Mouse (Mus musculus): ENCODE data around the gene Cyp4x1. TPM values are rescaled to one million over a fixed set of nuclear protein-coding genes. Genes with fewer than 3 reads are reported as not detected.

Gene Cyp4x1
- total and polyA plus RNA-seq, 2 experiments from 2014 or later = 8.9 to 18.7 TPM

DNA sequence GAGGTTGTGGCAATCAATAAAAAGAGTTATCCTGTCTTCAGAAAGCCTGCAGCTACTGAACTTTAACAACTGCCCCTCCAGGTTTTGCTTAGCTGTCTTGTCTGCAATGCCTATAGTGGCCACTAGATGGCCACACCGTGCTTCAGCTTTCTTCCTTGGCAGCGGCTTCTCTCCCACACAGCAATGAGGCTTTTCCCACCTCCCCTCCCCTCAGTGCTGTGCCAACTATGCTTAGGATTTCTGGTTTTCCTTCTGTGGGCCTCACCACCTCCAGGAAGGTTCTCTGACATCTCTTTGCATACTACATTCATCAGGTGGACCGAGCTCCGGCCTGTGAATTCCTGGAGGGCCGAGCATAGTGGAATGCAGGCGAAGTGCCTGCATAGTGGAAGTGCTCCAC, 32.4 kb downstream of the Cyp4x1 start:
- H3K4me1 ChIP-seq (ENCODE audit: insufficient read depth) = no peaks in the 10 kb centered on the region
- no peak overlapping the region for H3K9ac ChIP-seq
- no peaks in the 10 kb centered on the region for H3K36me3 ChIP-seq (ENCODE audit: insufficient read depth)
- no peak overlapping the region for H3K27ac ChIP-seq (ENCODE audit: low read depth, low read length)
- DNase-seq = peak; percentile 87
- no peaks in the 10 kb centered on the region for H3K9me3 ChIP-seq (ENCODE audit: low read length)
- peak; percentile 96 for TF ChIP-seq CTCF (IDR thresholded peaks at IDR 0.05; ENCODE audit: low read depth)
- H3K4me3 ChIP-seq (ENCODE audit: low read depth, low read length) = no peak overlapping the region
- peaks cover 3% of the 10 kb centered on the region for H3K27me3 ChIP-seq (ENCODE audit: insufficient read depth, low read length)
- no peak overlapping the region for H3K4me2 ChIP-seq (ENCODE audit: low read depth)
- 34% methylated on average over 6 of the region's 6 CpGs for WGBS
- ATAC-seq = peak; percentile 89

DNA sequence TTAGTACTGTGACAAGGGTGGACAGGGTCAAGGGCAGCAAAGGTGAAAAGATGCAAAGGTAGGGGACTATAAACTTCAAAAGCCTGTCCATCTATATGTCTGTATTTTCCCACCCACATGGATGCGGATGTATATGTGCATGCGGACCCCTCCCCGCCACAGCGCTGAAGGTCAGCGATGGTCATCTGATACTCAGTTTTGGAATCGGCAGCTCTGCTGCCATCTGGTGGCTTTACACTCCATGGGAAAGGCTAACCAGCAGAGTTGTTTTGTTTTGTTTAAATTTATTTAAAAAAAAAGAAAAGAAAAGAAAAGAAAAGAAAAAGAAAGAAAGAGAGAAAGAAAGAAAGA, 37.0 kb downstream of the Cyp4x1 start:
- H3K27me3 ChIP-seq (ENCODE audit: insufficient read depth, low read length) = peaks cover 14% of the 10 kb centered on the region
- DNase-seq = peak; percentile 46
- no peak overlapping the region for H3K27ac ChIP-seq (ENCODE audit: low read depth, low read length)
- no peaks in the 10 kb centered on the region for H3K36me3 ChIP-seq (ENCODE audit: insufficient read depth)
- ATAC-seq = no peak
- H3K4me3 ChIP-seq (ENCODE audit: low read depth, low read length) = 0 out of 2 replicates have a peak overlapping the region, but pooled peaks have one; percentile 11
- 0 out of 2 replicates have a peak, but pooled peaks cover 6% of the 10 kb centered on the region for H3K4me1 ChIP-seq (ENCODE audit: insufficient read depth)
- TF ChIP-seq CTCF (IDR thresholded peaks at IDR 0.05; ENCODE audit: low read depth) = peak; percentile 59
- WGBS = under 1% methylated on average over 6 of the region's 6 CpGs
- no peaks in the 10 kb centered on the region for H3K9me3 ChIP-seq (ENCODE audit: low read length)
- no peak overlapping the region for H3K9ac ChIP-seq
- H3K4me2 ChIP-seq (ENCODE audit: low read depth) = peak overlapping the region; percentile 37

DNA sequence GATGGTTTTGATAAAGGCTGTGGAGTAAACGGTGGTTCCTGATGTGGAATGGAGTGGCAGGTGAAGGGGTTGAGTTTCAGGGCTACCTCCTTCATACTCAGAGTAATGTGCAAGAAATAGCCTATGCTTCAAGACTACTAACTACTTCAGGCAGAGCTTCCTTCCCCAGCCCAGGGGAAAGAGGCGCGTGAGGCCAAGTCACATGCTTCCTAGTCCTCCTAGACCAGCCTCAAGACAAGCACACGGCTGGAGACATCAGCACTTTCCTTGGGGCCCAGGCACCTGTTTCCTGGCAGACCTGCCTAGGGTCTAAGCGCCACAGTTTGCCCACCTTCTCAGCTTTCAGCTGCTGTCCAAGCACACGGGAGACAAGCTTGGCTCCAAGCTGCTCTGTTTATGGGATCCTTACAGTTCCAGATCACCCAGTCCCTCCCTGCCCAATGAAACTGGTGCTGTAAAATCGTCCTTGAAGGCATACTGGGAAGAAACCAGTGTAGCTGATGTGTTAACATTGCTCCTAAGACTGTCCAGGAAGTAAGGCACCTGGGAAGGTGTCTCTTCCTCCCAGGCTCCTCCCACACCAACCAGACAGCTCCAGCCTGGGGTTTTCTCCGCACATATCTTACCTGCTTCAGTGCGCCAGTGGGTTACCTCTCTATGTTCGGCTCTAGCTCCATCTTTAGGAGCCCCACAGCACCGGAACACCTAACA, 37.5 kb downstream of the Cyp4x1 start:
- 0 out of 2 replicates have a peak, but pooled peaks cover 6% of the 10 kb centered on the region for H3K4me1 ChIP-seq (ENCODE audit: insufficient read depth)
- peak overlapping the region; percentile 84 for H3K4me2 ChIP-seq (ENCODE audit: low read depth)
- 22% methylated on average over 11 of the region's 11 CpGs for WGBS
- no peak overlapping the region for H3K4me3 ChIP-seq (ENCODE audit: low read depth, low read length)
- ATAC-seq (peak; percentile 21; the same call in 1 of the 2 replicates), DNase-seq (no peak)
- no peak overlapping the region for H3K27ac ChIP-seq (ENCODE audit: low read depth, low read length)
- H3K9ac ChIP-seq = no peak overlapping the region
- peaks cover 14% of the 10 kb centered on the region for H3K27me3 ChIP-seq (ENCODE audit: insufficient read depth, low read length)
- no peaks in the 10 kb centered on the region for H3K9me3 ChIP-seq (ENCODE audit: low read length)
- TF ChIP-seq CTCF (IDR thresholded peaks at IDR 0.05; ENCODE audit: low read depth) = no peak
- no peaks in the 10 kb centered on the region for H3K36me3 ChIP-seq (ENCODE audit: insufficient read depth)

DNA sequence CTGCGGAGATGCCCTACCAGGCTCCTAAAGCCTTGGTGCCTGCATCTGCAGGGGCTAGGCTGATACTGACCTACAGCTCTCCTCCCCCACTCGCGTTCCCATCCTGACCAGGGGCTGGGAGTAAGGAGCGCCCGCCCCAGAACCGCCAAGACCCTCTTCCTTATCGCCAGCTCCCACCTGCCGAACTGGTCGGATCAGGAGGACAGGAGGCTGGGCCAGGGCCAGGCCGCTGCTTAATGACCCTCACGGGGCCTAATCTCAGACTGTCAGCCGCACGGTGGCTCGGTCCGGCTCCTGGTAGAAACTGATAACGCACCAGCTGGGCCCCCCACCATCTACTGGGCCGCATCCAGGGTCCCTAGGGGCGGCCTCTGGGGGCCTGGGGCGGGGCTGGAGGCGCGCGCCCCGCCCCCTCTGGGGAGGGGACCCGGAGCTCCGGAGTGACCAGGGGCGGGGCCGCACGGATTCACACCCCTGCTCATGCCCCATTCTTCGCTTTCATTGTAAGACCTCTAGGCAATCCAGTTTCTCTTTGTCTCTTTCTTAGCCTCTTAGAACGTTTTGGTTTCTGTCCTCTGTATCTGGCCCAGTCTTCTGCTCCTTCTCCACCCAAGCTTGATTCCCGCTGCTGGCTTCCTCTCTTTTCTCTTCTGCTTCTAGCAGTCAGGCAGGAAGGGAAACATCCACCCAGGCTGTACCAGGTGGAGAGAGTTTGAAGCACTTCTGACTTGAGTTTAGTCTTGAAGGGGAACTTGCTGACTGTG, 38.2 kb downstream of the Cyp4x1 start:
- H3K27me3 ChIP-seq (ENCODE audit: insufficient read depth, low read length) = peaks cover 14% of the 10 kb centered on the region
- ATAC-seq = peak; percentile 59
- DNase-seq = peak; percentile 4
- H3K4me3 ChIP-seq (ENCODE audit: low read depth, low read length) = peak overlapping the region; percentile 36
- 2% methylated on average over 31 of the region's 31 CpGs for WGBS
- H3K4me1 ChIP-seq (ENCODE audit: insufficient read depth) = 0 out of 2 replicates have a peak, but pooled peaks cover 6% of the 10 kb centered on the region
- no peaks in the 10 kb centered on the region for H3K36me3 ChIP-seq (ENCODE audit: insufficient read depth)
- no peaks in the 10 kb centered on the region for H3K9me3 ChIP-seq (ENCODE audit: low read length)
- no peak overlapping the region for H3K27ac ChIP-seq (ENCODE audit: low read depth, low read length)
- peak overlapping the region; percentile 51 for H3K9ac ChIP-seq
- H3K4me2 ChIP-seq (ENCODE audit: low read depth) = peak overlapping the region; percentile 84
- no peak for TF ChIP-seq CTCF (IDR thresholded peaks at IDR 0.05; ENCODE audit: low read depth)

DNA sequence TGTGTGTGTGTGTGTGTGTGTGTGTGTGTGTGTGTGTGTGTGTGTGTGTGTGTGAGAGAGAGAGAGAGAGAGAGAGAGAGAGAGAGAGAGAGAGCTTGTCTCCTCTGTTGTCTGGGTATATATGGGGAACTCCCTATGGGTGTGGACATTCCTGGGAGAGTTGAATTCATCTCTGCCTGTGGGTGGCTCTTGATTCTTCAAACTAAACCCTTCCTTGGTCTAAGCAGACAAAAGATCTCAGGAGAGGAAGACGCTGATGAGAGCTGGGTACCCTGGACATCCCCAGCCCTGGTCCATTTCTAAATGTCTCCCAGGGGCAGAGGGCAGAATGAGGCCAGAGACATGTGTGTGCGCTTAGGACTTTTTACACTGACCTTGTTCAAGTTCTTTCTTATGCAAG, 40.0 kb downstream of the Cyp4x1 start:
- WGBS = 79% methylated on average over 2 of the region's 2 CpGs
- H3K4me1 ChIP-seq (ENCODE audit: insufficient read depth) = 0 out of 2 replicates have a peak, but pooled peaks cover 6% of the 10 kb centered on the region
- H3K9ac ChIP-seq = no peak overlapping the region
- ATAC-seq = no peak
- no peak overlapping the region for H3K4me2 ChIP-seq (ENCODE audit: low read depth)
- TF ChIP-seq CTCF (IDR thresholded peaks at IDR 0.05; ENCODE audit: low read depth) = no peak
- no peak overlapping the region for H3K4me3 ChIP-seq (ENCODE audit: low read depth, low read length)
- no peak for DNase-seq
- peaks cover 14% of the 10 kb centered on the region for H3K27me3 ChIP-seq (ENCODE audit: insufficient read depth, low read length)
- H3K27ac ChIP-seq (ENCODE audit: low read depth, low read length) = no peak overlapping the region
- H3K36me3 ChIP-seq (ENCODE audit: insufficient read depth) = no peaks in the 10 kb centered on the region
- H3K9me3 ChIP-seq (ENCODE audit: low read length) = no peaks in the 10 kb centered on the region

DNA sequence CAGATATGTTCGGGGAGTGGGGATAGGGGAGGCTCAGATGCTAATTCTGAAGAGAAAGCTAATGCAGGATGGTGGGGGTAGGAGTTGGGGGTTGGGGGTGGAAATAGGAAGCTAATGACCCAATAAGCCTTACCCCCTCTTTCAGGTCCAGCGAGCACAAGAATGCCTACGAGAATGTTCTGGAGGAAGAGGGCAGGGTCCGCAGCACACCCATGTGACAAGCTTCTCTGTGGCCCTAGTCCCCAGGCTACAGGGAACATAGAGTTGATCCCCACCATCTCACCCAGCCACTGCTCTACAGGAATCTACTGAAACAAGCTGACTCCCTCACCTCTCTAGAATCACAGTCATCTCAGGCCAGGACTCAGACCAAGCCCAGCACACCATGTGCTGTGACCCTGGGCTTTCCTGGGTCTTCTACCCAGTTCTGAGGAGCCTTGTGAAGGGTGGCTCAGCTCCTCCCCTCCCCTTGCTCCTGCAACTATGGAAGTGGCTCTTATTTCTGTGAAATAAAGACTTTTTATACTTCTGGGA, 40.7 kb downstream of the Cyp4x1 start:
- Histone ChIP-seq H3K36me3 (ENCODE audit: insufficient read depth) (no peaks in the 10 kb centered on the region), H3K27ac (ENCODE audit: low read depth, low read length) (no peak overlapping the region), H3K9ac (no peak overlapping the region), H3K9me3 (ENCODE audit: low read length) (no peaks in the 10 kb centered on the region), H3K4me2 (ENCODE audit: low read depth) (no peak overlapping the region), H3K4me1 (ENCODE audit: insufficient read depth) (0 out of 2 replicates have a peak, but pooled peaks cover 6% of the 10 kb centered on the region), H3K27me3 (ENCODE audit: insufficient read depth, low read length) (peaks cover 14% of the 10 kb centered on the region), H3K4me3 (ENCODE audit: low read depth, low read length) (no peak overlapping the region)
- ATAC-seq = no peak
- DNase-seq = no peak
- no peak for TF ChIP-seq CTCF (IDR thresholded peaks at IDR 0.05; ENCODE audit: low read depth)
- WGBS = 79% methylated on average over 4 of the region's 4 CpGs

DNA sequence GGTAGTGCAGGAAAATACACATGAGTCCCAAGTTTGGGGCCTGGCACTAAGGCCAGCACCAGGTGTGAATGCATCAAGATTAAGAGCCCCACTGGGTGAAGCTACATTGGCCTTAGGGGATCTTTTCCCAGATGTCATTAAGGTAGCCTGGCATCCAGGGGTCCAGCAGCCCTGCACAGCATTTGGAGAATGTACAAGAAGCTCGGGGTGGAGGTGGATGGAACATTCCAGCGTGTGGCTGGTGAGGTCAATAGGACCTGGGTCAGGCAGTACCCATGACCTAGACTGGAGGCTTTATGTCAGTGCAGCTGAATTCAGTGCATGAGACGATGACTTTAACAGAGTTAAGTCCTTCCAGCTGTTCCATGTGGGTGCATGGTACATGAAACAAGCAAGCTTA, 42.3 kb downstream of the Cyp4x1 start:
- no peak for DNase-seq
- 85% methylated on average over 3 of the region's 3 CpGs for WGBS
- Histone ChIP-seq H3K4me2 (ENCODE audit: low read depth) (no peak overlapping the region), H3K9me3 (ENCODE audit: low read length) (no peaks in the 10 kb centered on the region), H3K27me3 (ENCODE audit: insufficient read depth, low read length) (peaks cover 16% of the 10 kb centered on the region), H3K4me1 (ENCODE audit: insufficient read depth) (0 out of 2 replicates have a peak, but pooled peaks cover 6% of the 10 kb centered on the region), H3K27ac (ENCODE audit: low read depth, low read length) (no peak overlapping the region), H3K4me3 (ENCODE audit: low read depth, low read length) (no peak overlapping the region), H3K36me3 (ENCODE audit: insufficient read depth) (no peaks in the 10 kb centered on the region), H3K9ac (no peak overlapping the region)
- TF ChIP-seq CTCF (IDR thresholded peaks at IDR 0.05; ENCODE audit: low read depth) = no peak
- no peak for ATAC-seq

Data from forebrain, postnatal 0 days (tissue).